Mouse (Mus musculus): Measurements from ENCODE around the gene Cradd. TPM values are rescaled to one million over a fixed set of nuclear protein-coding genes. Genes with fewer than 3 reads are reported as not detected.

Cradd gene
- polyA plus RNA-seq, 1 experiment from 2014 or later = 11.7 TPM

GRCm38 (mm10) chr10:95223211-95223610 is 100.7 kb downstream of the Cradd start:
- no peak overlapping the region for H3K27ac ChIP-seq (ENCODE audit: low read depth, low read length)
- DNase-seq (ENCODE audit: low spot score) (no peak), ATAC-seq (no peak)
- no peak overlapping the region for H3K4me2 ChIP-seq (ENCODE audit: low read length)
- 78% methylated on average over 16 of the region's 16 CpGs for WGBS
- H3K36me3 ChIP-seq (ENCODE audit: control insufficient read depth, insufficient read depth, low read length) = no peaks in the 10 kb centered on the region
- no peaks in the 10 kb centered on the region for H3K9me3 ChIP-seq (replicated peaks; ENCODE audit: control insufficient read depth, low read length)
- no peaks in the 10 kb centered on the region for H3K27me3 ChIP-seq (replicated peaks; ENCODE audit: control insufficient read depth, insufficient read depth, low read length)
- no peak overlapping the region for H3K4me3 ChIP-seq (ENCODE audit: low read depth, low read length)
- H3K4me1 ChIP-seq (ENCODE audit: control insufficient read depth, insufficient read depth, low read length) = peaks cover 3% of the 10 kb centered on the region; the same call in 1 of the 2 replicates
- H3K9ac ChIP-seq (ENCODE audit: low read length) = no peak overlapping the region

GRCm38 (mm10) chr10:95221914-95222313 is 102.0 kb downstream of the Cradd start:
- H3K4me3 ChIP-seq (ENCODE audit: low read depth, low read length) = no peak overlapping the region
- H3K9me3 ChIP-seq (replicated peaks; ENCODE audit: control insufficient read depth, low read length) = no peaks in the 10 kb centered on the region
- H3K36me3 ChIP-seq (ENCODE audit: control insufficient read depth, insufficient read depth, low read length) = no peaks in the 10 kb centered on the region
- DNase-seq (ENCODE audit: low spot score) = no peak
- H3K9ac ChIP-seq (ENCODE audit: low read length) = no peak overlapping the region
- WGBS = 90% methylated on average over 9 of the region's 9 CpGs
- no peak overlapping the region for H3K27ac ChIP-seq (ENCODE audit: low read depth, low read length)
- no peaks in the 10 kb centered on the region for H3K27me3 ChIP-seq (replicated peaks; ENCODE audit: control insufficient read depth, insufficient read depth, low read length)
- H3K4me2 ChIP-seq (ENCODE audit: low read length) = no peak overlapping the region
- no peak for ATAC-seq
- no peaks in the 10 kb centered on the region; the same call in 1 of the 2 replicates for H3K4me1 ChIP-seq (ENCODE audit: control insufficient read depth, insufficient read depth, low read length)

DNA sequence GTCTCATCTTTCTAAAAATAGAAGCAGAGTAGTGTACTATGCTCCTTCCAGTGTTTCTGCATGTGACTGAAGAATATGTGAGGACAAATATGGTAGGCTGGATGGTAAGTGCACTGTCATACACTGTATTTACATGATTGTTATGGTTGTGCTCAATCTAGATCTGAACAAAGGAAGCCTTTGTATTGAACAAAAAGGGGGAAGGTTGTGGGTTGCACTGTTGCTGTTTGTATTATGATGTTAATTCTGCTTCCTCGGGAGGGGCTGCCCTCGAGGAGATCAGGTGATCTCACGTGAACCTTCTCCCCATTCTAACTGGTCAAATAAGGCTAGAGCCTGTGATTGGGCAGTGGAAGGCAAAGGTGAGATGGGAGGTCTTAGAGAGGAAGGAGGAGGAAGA is 103.4 kb downstream of the Cradd start:
- ATAC-seq (no peak), DNase-seq (ENCODE audit: low spot score) (no peak)
- Histone ChIP-seq H3K27ac (ENCODE audit: low read depth, low read length) (no peak overlapping the region), H3K4me1 (ENCODE audit: control insufficient read depth, insufficient read depth, low read length) (no peaks in the 10 kb centered on the region; the same call in 1 of the 2 replicates), H3K9ac (ENCODE audit: low read length) (no peak overlapping the region), H3K9me3 (replicated peaks; ENCODE audit: control insufficient read depth, low read length) (no peaks in the 10 kb centered on the region), H3K36me3 (ENCODE audit: control insufficient read depth, insufficient read depth, low read length) (no peaks in the 10 kb centered on the region), H3K27me3 (replicated peaks; ENCODE audit: control insufficient read depth, insufficient read depth, low read length) (no peaks in the 10 kb centered on the region), H3K4me3 (ENCODE audit: low read depth, low read length) (no peak overlapping the region), H3K4me2 (ENCODE audit: low read length) (no peak overlapping the region)
- WGBS = 45% methylated on average over 3 of the region's 3 CpGs

DNA sequence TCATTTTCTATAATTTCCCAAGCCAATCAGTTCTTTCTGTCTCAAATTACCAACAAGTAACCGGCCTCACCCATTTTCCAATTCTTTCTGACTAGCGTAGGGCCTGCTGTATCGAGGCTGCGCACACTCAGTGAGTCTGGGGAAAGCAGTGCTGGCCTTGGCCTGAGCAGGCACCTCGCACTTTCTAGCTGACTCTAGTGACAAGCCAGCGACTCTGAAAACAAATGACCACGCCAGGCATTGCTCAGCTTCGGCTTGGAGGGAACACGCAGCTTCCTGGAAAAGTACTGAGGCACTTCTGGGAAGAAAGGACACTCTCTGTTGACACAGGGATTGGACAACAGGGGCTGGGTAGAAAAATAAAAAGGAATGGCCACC is 105.3 kb downstream of the Cradd start:
- Histone ChIP-seq H3K9ac (ENCODE audit: low read length) (no peak overlapping the region), H3K4me3 (ENCODE audit: low read depth, low read length) (no peak overlapping the region), H3K27ac (ENCODE audit: low read depth, low read length) (no peak overlapping the region), H3K4me1 (ENCODE audit: control insufficient read depth, insufficient read depth, low read length) (no peaks in the 10 kb centered on the region; the same call in 1 of the 2 replicates), H3K4me2 (ENCODE audit: low read length) (no peak overlapping the region), H3K27me3 (replicated peaks; ENCODE audit: control insufficient read depth, insufficient read depth, low read length) (no peaks in the 10 kb centered on the region), H3K36me3 (ENCODE audit: control insufficient read depth, insufficient read depth, low read length) (no peaks in the 10 kb centered on the region), H3K9me3 (replicated peaks; ENCODE audit: control insufficient read depth, low read length) (no peaks in the 10 kb centered on the region)
- no peak for DNase-seq (ENCODE audit: low spot score)
- 88% methylated on average over 9 of the region's 9 CpGs for WGBS
- no peak for ATAC-seq

- Histone ChIP-seq H3K9me3 (replicated peaks; ENCODE audit: control insufficient read depth, low read length) (no peaks in the 10 kb centered on the region), H3K9ac (ENCODE audit: low read length) (no peak overlapping the region), H3K4me1 (ENCODE audit: control insufficient read depth, insufficient read depth, low read length) (no peaks in the 10 kb centered on the region; the same call in 1 of the 2 replicates), H3K4me3 (ENCODE audit: low read depth, low read length) (no peak overlapping the region), H3K36me3 (ENCODE audit: control insufficient read depth, insufficient read depth, low read length) (no peaks in the 10 kb centered on the region), H3K4me2 (ENCODE audit: low read length) (no peak overlapping the region), H3K27ac (ENCODE audit: low read depth, low read length) (no peak overlapping the region), H3K27me3 (replicated peaks; ENCODE audit: control insufficient read depth, insufficient read depth, low read length) (no peaks in the 10 kb centered on the region)
- ATAC-seq = no peak
- WGBS = 68% methylated on average over 18 of the region's 18 CpGs
- no peak for DNase-seq (ENCODE audit: low spot score)
Measured at GRCm38 (mm10) chr10:95217956-95218682, 105.8 kb downstream of the Cradd start.

DNA sequence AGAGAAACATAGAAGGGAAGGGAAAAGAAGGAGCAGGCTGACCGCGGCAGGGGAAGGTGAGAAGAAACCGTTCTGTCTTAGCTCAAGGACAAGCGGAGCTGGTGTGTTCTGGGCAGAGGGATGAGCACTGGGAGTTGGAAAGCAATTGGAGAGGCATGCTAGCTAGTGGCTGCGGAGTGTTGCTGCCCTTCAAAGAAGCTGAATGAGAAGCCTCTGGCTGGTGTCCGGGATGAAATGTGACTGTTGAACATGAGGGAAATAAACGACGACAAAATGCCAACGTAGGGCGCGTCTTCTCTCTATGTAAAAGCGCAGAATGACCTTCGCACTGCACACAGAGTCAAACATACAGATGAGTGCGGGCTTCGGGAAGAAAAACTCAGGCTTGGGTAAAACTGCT is 108.6 kb downstream of the Cradd start:
- Histone ChIP-seq H3K36me3 (ENCODE audit: control insufficient read depth, insufficient read depth, low read length) (no peaks in the 10 kb centered on the region), H3K4me3 (ENCODE audit: low read depth, low read length) (no peak overlapping the region), H3K9ac (ENCODE audit: low read length) (no peak overlapping the region), H3K27me3 (replicated peaks; ENCODE audit: control insufficient read depth, insufficient read depth, low read length) (no peaks in the 10 kb centered on the region), H3K4me1 (ENCODE audit: control insufficient read depth, insufficient read depth, low read length) (0 out of 2 replicates have a peak, but pooled peaks cover 3% of the 10 kb centered on the region), H3K9me3 (replicated peaks; ENCODE audit: control insufficient read depth, low read length) (no peaks in the 10 kb centered on the region), H3K27ac (ENCODE audit: low read depth, low read length) (no peak overlapping the region), H3K4me2 (ENCODE audit: low read length) (no peak overlapping the region)
- 96% methylated on average over 15 of the region's 15 CpGs for WGBS
- ATAC-seq = no peak
- no peak for DNase-seq (ENCODE audit: low spot score)

DNA sequence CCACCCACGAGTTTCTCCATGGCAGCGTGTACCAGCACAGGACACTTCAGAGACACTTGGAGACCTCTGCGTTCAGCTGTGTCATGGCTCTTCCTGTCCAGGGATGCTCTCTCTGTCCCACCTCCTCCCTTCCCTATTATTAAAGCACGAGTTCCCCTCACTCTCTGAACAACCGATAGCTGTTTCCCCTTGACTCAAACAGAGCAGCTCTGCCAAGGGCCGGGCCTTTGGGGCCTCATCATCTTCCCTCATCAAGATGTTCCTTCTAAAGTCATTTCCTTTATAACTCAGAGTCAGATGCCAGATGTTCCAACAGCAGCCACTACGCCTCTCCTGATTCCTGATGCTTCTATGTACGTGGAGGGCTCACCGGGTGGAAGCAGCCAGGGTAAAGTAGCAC is 110.1 kb downstream of the Cradd start:
- H3K27ac ChIP-seq (ENCODE audit: low read depth, low read length) = no peak overlapping the region
- H3K9ac ChIP-seq (ENCODE audit: low read length) = no peak overlapping the region
- H3K4me1 ChIP-seq (ENCODE audit: control insufficient read depth, insufficient read depth, low read length) = 0 out of 2 replicates have a peak, but pooled peaks cover 3% of the 10 kb centered on the region
- 87% methylated on average over 9 of the region's 9 CpGs for WGBS
- no peaks in the 10 kb centered on the region for H3K27me3 ChIP-seq (replicated peaks; ENCODE audit: control insufficient read depth, insufficient read depth, low read length)
- DNase-seq (ENCODE audit: low spot score) (no peak), ATAC-seq (no peak)
- no peaks in the 10 kb centered on the region for H3K36me3 ChIP-seq (ENCODE audit: control insufficient read depth, insufficient read depth, low read length)
- H3K9me3 ChIP-seq (replicated peaks; ENCODE audit: control insufficient read depth, low read length) = no peaks in the 10 kb centered on the region
- no peak overlapping the region for H3K4me2 ChIP-seq (ENCODE audit: low read length)
- no peak overlapping the region for H3K4me3 ChIP-seq (ENCODE audit: low read depth, low read length)

DNA sequence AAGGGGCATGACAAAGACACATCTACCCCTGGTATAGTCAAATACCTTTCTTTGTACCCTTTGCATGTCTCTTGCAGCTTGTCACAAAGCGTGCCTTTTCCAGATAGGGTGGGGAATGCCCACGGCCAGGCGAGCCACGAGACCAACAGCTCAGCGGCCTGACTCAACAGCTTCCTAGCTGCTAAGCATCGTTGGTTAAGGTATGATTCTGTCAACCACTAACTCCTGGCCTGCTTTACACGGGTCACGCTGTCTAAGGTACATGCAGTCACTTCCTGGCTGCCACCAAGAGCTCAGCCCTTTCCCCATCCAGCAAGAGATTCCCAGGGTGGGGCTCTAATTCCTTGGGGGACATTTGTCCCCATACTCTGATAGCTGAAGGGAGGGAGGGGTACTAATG is 110.6 kb downstream of the Cradd start:
- Histone ChIP-seq H3K4me3 (ENCODE audit: low read depth, low read length) (no peak overlapping the region), H3K27ac (ENCODE audit: low read depth, low read length) (no peak overlapping the region), H3K4me2 (ENCODE audit: low read length) (no peak overlapping the region), H3K9ac (ENCODE audit: low read length) (no peak overlapping the region), H3K9me3 (replicated peaks; ENCODE audit: control insufficient read depth, low read length) (no peaks in the 10 kb centered on the region), H3K36me3 (ENCODE audit: control insufficient read depth, insufficient read depth, low read length) (no peaks in the 10 kb centered on the region), H3K27me3 (replicated peaks; ENCODE audit: control insufficient read depth, insufficient read depth, low read length) (no peaks in the 10 kb centered on the region), H3K4me1 (ENCODE audit: control insufficient read depth, insufficient read depth, low read length) (0 out of 2 replicates have a peak, but pooled peaks cover 3% of the 10 kb centered on the region)
- ATAC-seq (no peak), DNase-seq (ENCODE audit: low spot score) (no peak)
- WGBS = 92% methylated on average over 8 of the region's 8 CpGs

DNA sequence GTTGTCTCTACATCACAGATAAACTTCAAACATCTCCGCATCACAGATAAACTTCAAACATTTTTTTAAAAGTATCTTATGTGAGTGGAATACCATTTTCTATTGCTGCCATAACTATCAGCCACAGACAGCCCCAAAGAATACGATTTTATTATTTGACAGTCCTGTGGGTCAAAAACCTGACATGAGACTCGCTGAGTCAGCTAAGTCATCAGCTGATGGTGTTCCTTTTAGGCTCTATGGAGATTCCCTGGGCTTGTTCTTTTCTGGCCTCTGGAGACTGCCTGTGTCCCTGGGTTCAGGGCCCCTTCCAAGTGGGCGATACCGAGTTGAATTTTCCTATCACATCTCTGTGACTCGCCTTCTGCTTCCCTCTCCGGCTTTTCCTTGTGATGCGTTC is 112.3 kb downstream of the Cradd start:
- no peak overlapping the region for H3K9ac ChIP-seq (ENCODE audit: low read length)
- ATAC-seq (no peak), DNase-seq (ENCODE audit: low spot score) (no peak)
- no peaks in the 10 kb centered on the region for H3K36me3 ChIP-seq (ENCODE audit: control insufficient read depth, insufficient read depth, low read length)
- H3K27ac ChIP-seq (ENCODE audit: low read depth, low read length) = no peak overlapping the region
- WGBS = 93% methylated on average over 8 of the region's 8 CpGs
- no peak overlapping the region for H3K4me2 ChIP-seq (ENCODE audit: low read length)
- no peaks in the 10 kb centered on the region for H3K9me3 ChIP-seq (replicated peaks; ENCODE audit: control insufficient read depth, low read length)
- H3K27me3 ChIP-seq (replicated peaks; ENCODE audit: control insufficient read depth, insufficient read depth, low read length) = no peaks in the 10 kb centered on the region
- no peak overlapping the region for H3K4me3 ChIP-seq (ENCODE audit: low read depth, low read length)
- 0 out of 2 replicates have a peak, but pooled peaks cover 3% of the 10 kb centered on the region for H3K4me1 ChIP-seq (ENCODE audit: control insufficient read depth, insufficient read depth, low read length)

Measured in forebrain, embryonic 14.5 days (tissue).